Comparison of ENCODE assay signal across 23 mouse cellular contexts in genomic region chr2:25197946-25198345, GRCm38 (mm10). TPM values are rescaled to one million over a fixed set of nuclear protein-coding genes. Genes with fewer than 3 reads are reported as not detected.
DNase-seq lines count a peak whose midpoint lies in the region; ATAC-seq and TF ChIP-seq lines count a peak whose summit lies in the region.
"Had no signal": no experiment of that assay in that cellular context is flagged by ENCODE, and none has a peak within 500 bp of the region (broad histone marks: within the 10 kb centered on the region; RNA-seq: fewer than 3 reads in every experiment).

No protein-coding gene starts in this region.

- no peak for TF ChIP-seq CTCF in heart, postnatal 0 days (IDR thresholded peaks at IDR 0.05; ENCODE audit: low read depth)
- TF ChIP-seq CTCF in lung, postnatal 0 days (IDR thresholded peaks at IDR 0.05) = no peak
- no peak for TF ChIP-seq CTCF in lung, adult 2 months (IDR thresholded peaks at IDR 0.05; ENCODE audit: insufficient read depth, low read length)

- H3K27ac ChIP-seq in embryonic facial prominence, embryonic 13.5 days = no peak overlapping the region
- no peak overlapping the region for H3K27ac ChIP-seq in embryonic facial prominence, embryonic 10.5 days (replicated peaks)
- H3K27ac ChIP-seq in heart, postnatal 0 days (ENCODE audit: low read depth) = peak overlapping the region; percentile 82
- H3K27ac ChIP-seq in lung, postnatal 0 days (ENCODE audit: low read length) = peak overlapping the region; percentile 91; the same call in 1 of the 2 replicates
- H3K27ac ChIP-seq in stomach, embryonic 15.5 days = 0 out of 2 replicates have a peak overlapping the region, but pooled peaks have one; percentile 90
- H3K27ac ChIP-seq: embryonic facial prominence, embryonic 12.5 days; hindbrain, embryonic 14.5 days; limb, embryonic 12.5 days; midbrain, embryonic 12.5 days had no signal

- TF ChIP-seq POLR2A in lung, adult 2 months (IDR thresholded peaks at IDR 0.05; ENCODE audit: borderline replicate concordance, extremely low read depth, low read depth, low read length) = no peak

- ATAC-seq in embryonic facial prominence, embryonic 13.5 days (ENCODE audit: insufficient number of reproducible peaks, insufficient read depth, low FRiP score, low TSS enrichment, low read depth) = no peak
- no peak for ATAC-seq in heart, postnatal 0 days (ENCODE audit: insufficient read depth, low read depth)
- ATAC-seq in lung, postnatal 0 days = no peak
- no peak for ATAC-seq in stomach, embryonic 15.5 days (ENCODE audit: insufficient read depth, low FRiP score, low read depth)
- ATAC-seq: activated CD4-positive, CD25-positive, alpha-beta regulatory T cell, adult 4 months had no signal

- peaks cover 44% of the 10 kb centered on the region for H3K27me3 ChIP-seq in embryonic facial prominence, embryonic 13.5 days
- peaks cover 41% of the 10 kb centered on the region for H3K27me3 ChIP-seq in embryonic facial prominence, embryonic 10.5 days (replicated peaks; ENCODE audit: low read depth, poor library complexity, severe bottlenecking)
- H3K27me3 ChIP-seq in heart, postnatal 0 days (ENCODE audit: control insufficient read depth, insufficient read depth, low read length) = peaks cover 5% of the 10 kb centered on the region; the same call in 1 of the 2 replicates
- no peaks in the 10 kb centered on the region for H3K27me3 ChIP-seq in lung, postnatal 0 days (replicated peaks; ENCODE audit: insufficient read depth, low read length)
- H3K27me3 ChIP-seq in stomach, embryonic 15.5 days (replicated peaks) = 0 out of 2 replicates have a peak, but pooled peaks cover 4% of the 10 kb centered on the region

- TF ChIP-seq EP300 in heart, postnatal 0 days (IDR thresholded peaks at IDR 0.05; ENCODE audit: low read depth) = no peak
- TF ChIP-seq EP300 in lung, postnatal 0 days (IDR thresholded peaks at IDR 0.05) = no peak

- H3K4me2 ChIP-seq in embryonic facial prominence, embryonic 13.5 days = no peak overlapping the region
- no peak overlapping the region for H3K4me2 ChIP-seq in heart, postnatal 0 days (ENCODE audit: low read depth, low read length)
- no peak overlapping the region for H3K4me2 ChIP-seq in lung, postnatal 0 days (replicated peaks; ENCODE audit: low read depth, low read length)
- H3K4me2 ChIP-seq in stomach, embryonic 15.5 days = no peak overlapping the region
- H3K4me2 ChIP-seq: embryonic facial prominence, embryonic 12.5 days; hindbrain, embryonic 14.5 days; limb, embryonic 12.5 days; midbrain, embryonic 12.5 days had no signal

- H3K36me3 ChIP-seq in embryonic facial prominence, embryonic 13.5 days = peaks cover 48% of the 10 kb centered on the region
- H3K36me3 ChIP-seq in embryonic facial prominence, embryonic 10.5 days (replicated peaks) = peaks cover 53% of the 10 kb centered on the region
- peaks cover 40% of the 10 kb centered on the region for H3K36me3 ChIP-seq in heart, postnatal 0 days (replicated peaks; ENCODE audit: control insufficient read depth, insufficient read depth, low read length)
- peaks cover 34% of the 10 kb centered on the region for H3K36me3 ChIP-seq in lung, postnatal 0 days (ENCODE audit: insufficient read depth, low read length)
- H3K36me3 ChIP-seq in stomach, embryonic 15.5 days = peaks cover 34% of the 10 kb centered on the region

- H3K9ac ChIP-seq in embryonic facial prominence, embryonic 13.5 days = 0 out of 2 replicates have a peak overlapping the region, but pooled peaks have one; percentile 16
- H3K9ac ChIP-seq in heart, postnatal 0 days (replicated peaks; ENCODE audit: low read depth, low read length) = 0 out of 2 replicates have a peak overlapping the region, but pooled peaks have one; percentile 22
- H3K9ac ChIP-seq in lung, postnatal 0 days (replicated peaks; ENCODE audit: low read depth) = no peak overlapping the region
- H3K9ac ChIP-seq in stomach, embryonic 15.5 days = no peak overlapping the region
- H3K9ac ChIP-seq: embryonic facial prominence, embryonic 12.5 days; hindbrain, embryonic 14.5 days; limb, embryonic 12.5 days; midbrain, embryonic 12.5 days had no signal

- no peaks in the 10 kb centered on the region for H3K9me3 ChIP-seq in embryonic facial prominence, embryonic 13.5 days
- H3K9me3 ChIP-seq in embryonic facial prominence, embryonic 10.5 days = no peaks in the 10 kb centered on the region
- no peaks in the 10 kb centered on the region for H3K9me3 ChIP-seq in heart, postnatal 0 days (replicated peaks; ENCODE audit: control insufficient read depth, low read length)
- H3K9me3 ChIP-seq in lung, postnatal 0 days (ENCODE audit: low read length) = no peaks in the 10 kb centered on the region
- no peaks in the 10 kb centered on the region for H3K9me3 ChIP-seq in stomach, embryonic 15.5 days
- H3K9me3 ChIP-seq: embryonic facial prominence, embryonic 12.5 days; limb, embryonic 12.5 days; midbrain, embryonic 12.5 days had no signal

- H3K4me3 ChIP-seq in embryonic facial prominence, embryonic 13.5 days = no peak overlapping the region
- no peak overlapping the region for H3K4me3 ChIP-seq in embryonic facial prominence, embryonic 10.5 days
- H3K4me3 ChIP-seq in heart, postnatal 0 days (ENCODE audit: low read depth, low read length) = no peak overlapping the region
- no peak overlapping the region for H3K4me3 ChIP-seq in lung, postnatal 0 days (ENCODE audit: low read depth, low read length)
- no peak overlapping the region for H3K4me3 ChIP-seq in lung, adult 2 months (replicated peaks; ENCODE audit: extremely low read depth, low read depth, low read length)
- H3K4me3 ChIP-seq in stomach, embryonic 15.5 days (replicated peaks) = no peak overlapping the region
- H3K4me3 ChIP-seq: embryonic facial prominence, embryonic 12.5 days; limb, embryonic 12.5 days; midbrain, embryonic 12.5 days; myocyte had no signal

- peaks cover 32% of the 10 kb centered on the region for H3K4me1 ChIP-seq in embryonic facial prominence, embryonic 13.5 days
- H3K4me1 ChIP-seq in embryonic facial prominence, embryonic 10.5 days = peaks cover 32% of the 10 kb centered on the region
- no peaks in the 10 kb centered on the region for H3K4me1 ChIP-seq in heart, postnatal 0 days (ENCODE audit: control insufficient read depth, insufficient read depth)
- peaks cover 18% of the 10 kb centered on the region for H3K4me1 ChIP-seq in lung, postnatal 0 days (ENCODE audit: insufficient read depth, low read depth, low read length)
- peaks cover 26% of the 10 kb centered on the region for H3K4me1 ChIP-seq in lung, adult 2 months (ENCODE audit: control insufficient read depth, insufficient read depth, low read length)
- H3K4me1 ChIP-seq in stomach, embryonic 15.5 days = peaks cover 29% of the 10 kb centered on the region

- no peak for DNase-seq in embryonic facial prominence, embryonic 10.5 days (ENCODE audit: low spot score)
- no peak for DNase-seq in heart, postnatal 0 days (ENCODE audit: low spot score)
- no peak for DNase-seq in heart, adult 8-10 months (ENCODE audit: low spot score)
- no peak for DNase-seq in lung, postnatal 0 days (ENCODE audit: low spot score)
- DNase-seq in lung, adult 2 months = no peak
- no peak for DNase-seq in urinary bladder, postnatal 10 days (ENCODE audit: low spot score)
- DNase-seq: cerebellum, adult 11 months; cerebellum, postnatal 25 days; gastrocnemius, postnatal 36 days; kidney, adult 18-20 months; lung, postnatal 14 days; spleen, adult 18-20 months; thymus, postnatal 4 days had no signal

RNA-seq across cellular contexts. Expression of gene Tor4a, which starts 1.3 kb away (rescaled TPM):
- polyA plus RNA-seq in embryonic facial prominence, embryonic 13.5 days (2015; fragmentation: Nextera tagmentation; extraction: Ambion mirVana) = 5.1 and 6.1 TPM in 2 replicates
- 2.2 and 2.4 TPM in 2 replicates for polyA plus RNA-seq in embryonic facial prominence, embryonic 10.5 days (2016; fragmentation: Nextera tagmentation; extraction: Ambion mirVana)
- 4.9 and 8.6 TPM in 2 replicates for total RNA-seq in heart, postnatal 0 days (2014; rRNA removed; ENCODE audit: low replicate concordance)
- polyA plus RNA-seq in heart, postnatal 0 days (2015; fragmentation: Nextera tagmentation; extraction: Ambion mirVana) = 4.4 and 5.2 TPM in 2 replicates
- total RNA-seq in heart, adult 8-10 months (2022) = 1 to 10 TPM; 3.9 to 5.0 (median 4.7) TPM
- 13.8 and 14.8 TPM in 2 replicates for polyA plus RNA-seq in lung, postnatal 0 days (2015; fragmentation: Nextera tagmentation; extraction: Ambion mirVana)
- polyA plus RNA-seq in lung, adult 2 months (2012; rRNA removed) = 52.8 and 54.9 TPM in 2 replicates
- 15.5 and 17.2 TPM in 2 replicates for polyA plus RNA-seq in stomach, embryonic 15.5 days (2015; fragmentation: Nextera tagmentation; extraction: Ambion mirVana)

RNA-seq across cellular contexts. Expression of gene Nelfb, which starts 13.3 kb away (rescaled TPM):
- polyA plus RNA-seq in embryonic facial prominence, embryonic 13.5 days (2015; fragmentation: Nextera tagmentation; extraction: Ambion mirVana) = 110 and 114 TPM in 2 replicates
- 124 and 125 TPM in 2 replicates for polyA plus RNA-seq in embryonic facial prominence, embryonic 10.5 days (2016; fragmentation: Nextera tagmentation; extraction: Ambion mirVana)
- 49.0 and 63.7 TPM in 2 replicates for total RNA-seq in heart, postnatal 0 days (2014; rRNA removed; ENCODE audit: low replicate concordance)
- 38.4 and 41.9 TPM in 2 replicates for polyA plus RNA-seq in heart, postnatal 0 days (2015; fragmentation: Nextera tagmentation; extraction: Ambion mirVana)
- 10 to 100 TPM; 38.5 to 49.3 (median 39.5) TPM for total RNA-seq in heart, adult 8-10 months (2022)
- polyA plus RNA-seq in lung, postnatal 0 days (2015; fragmentation: Nextera tagmentation; extraction: Ambion mirVana) = 74.0 and 80.1 TPM in 2 replicates
- polyA plus RNA-seq in lung, adult 2 months (2012; rRNA removed) = 58.0 and 94.5 TPM in 2 replicates
- polyA plus RNA-seq in stomach, embryonic 15.5 days (2015; fragmentation: Nextera tagmentation; extraction: Ambion mirVana) = 105 and 106 TPM in 2 replicates

RNA-seq across cellular contexts. Expression of gene Stpg3, which starts 16.5 kb away (rescaled TPM):
- polyA plus RNA-seq in embryonic facial prominence, embryonic 13.5 days (2015; fragmentation: Nextera tagmentation; extraction: Ambion mirVana) = 0.15 TPM in 1 of 2 replicates, not detected in the other
- not detected in 2 replicates for polyA plus RNA-seq in embryonic facial prominence, embryonic 10.5 days (2016; fragmentation: Nextera tagmentation; extraction: Ambion mirVana)
- total RNA-seq in heart, postnatal 0 days (2014; rRNA removed; ENCODE audit: low replicate concordance) = not detected in 2 replicates
- polyA plus RNA-seq in heart, postnatal 0 days (2015; fragmentation: Nextera tagmentation; extraction: Ambion mirVana) = not detected in 2 replicates
- total RNA-seq in heart, adult 8-10 months (2022) = not detected
- polyA plus RNA-seq in lung, postnatal 0 days (2015; fragmentation: Nextera tagmentation; extraction: Ambion mirVana) = 0.12 TPM in 1 of 2 replicates, not detected in the other
- polyA plus RNA-seq in lung, adult 2 months (2012; rRNA removed) = not detected in 2 replicates
- 0.18 TPM in 1 of 2 replicates, not detected in the other for polyA plus RNA-seq in stomach, embryonic 15.5 days (2015; fragmentation: Nextera tagmentation; extraction: Ambion mirVana)
- total RNA-seq: gastrocnemius, postnatal 36 days had no signal
- polyA plus RNA-seq: activated CD4-positive, CD25-positive, alpha-beta regulatory T cell, adult 4 months; embryonic facial prominence, embryonic 12.5 days; hindbrain, embryonic 14.5 days; large intestine, adult 2 months; limb, embryonic 12.5 days; midbrain, embryonic 12.5 days; myocyte had no signal

RNA-seq across cellular contexts. Expression of gene Nrarp, which starts 17.4 kb away (rescaled TPM):
- 15.0 and 16.7 TPM in 2 replicates for polyA plus RNA-seq in embryonic facial prominence, embryonic 13.5 days (2015; fragmentation: Nextera tagmentation; extraction: Ambion mirVana)
- 19.8 and 26.6 TPM in 2 replicates for polyA plus RNA-seq in embryonic facial prominence, embryonic 10.5 days (2016; fragmentation: Nextera tagmentation; extraction: Ambion mirVana)
- total RNA-seq in heart, postnatal 0 days (2014; rRNA removed; ENCODE audit: low replicate concordance) = 34.1 and 38.1 TPM in 2 replicates
- 8.8 and 9.6 TPM in 2 replicates for polyA plus RNA-seq in heart, postnatal 0 days (2015; fragmentation: Nextera tagmentation; extraction: Ambion mirVana)
- total RNA-seq in heart, adult 8-10 months (2022) = 1 to 10 TPM; 5.0 to 9.4 (median 9.2) TPM
- polyA plus RNA-seq in lung, postnatal 0 days (2015; fragmentation: Nextera tagmentation; extraction: Ambion mirVana) = 14.1 and 16.0 TPM in 2 replicates
- polyA plus RNA-seq in lung, adult 2 months (2012; rRNA removed) = 46.0 and 69.2 TPM in 2 replicates
- polyA plus RNA-seq in stomach, embryonic 15.5 days (2015; fragmentation: Nextera tagmentation; extraction: Ambion mirVana) = 16.9 and 17.1 TPM in 2 replicates

RNA-seq across cellular contexts. Expression of gene Fam166a, which starts 20.6 kb away (rescaled TPM):
- polyA plus RNA-seq in embryonic facial prominence, embryonic 13.5 days (2015; fragmentation: Nextera tagmentation; extraction: Ambion mirVana) = not detected in 2 replicates
- 0.74 and 1.4 TPM in 2 replicates for polyA plus RNA-seq in embryonic facial prominence, embryonic 10.5 days (2016; fragmentation: Nextera tagmentation; extraction: Ambion mirVana)
- not detected in 2 replicates for total RNA-seq in heart, postnatal 0 days (2014; rRNA removed; ENCODE audit: low replicate concordance)
- polyA plus RNA-seq in heart, postnatal 0 days (2015; fragmentation: Nextera tagmentation; extraction: Ambion mirVana) = 0.33 TPM in 1 of 2 replicates, not detected in the other
- total RNA-seq in heart, adult 8-10 months (2022) = not detected
- polyA plus RNA-seq in lung, postnatal 0 days (2015; fragmentation: Nextera tagmentation; extraction: Ambion mirVana) = 0.32 and 0.98 TPM in 2 replicates
- 0.17 TPM in 1 of 2 replicates, not detected in the other for polyA plus RNA-seq in lung, adult 2 months (2012; rRNA removed)
- 0.92 and 1.5 TPM in 2 replicates for polyA plus RNA-seq in stomach, embryonic 15.5 days (2015; fragmentation: Nextera tagmentation; extraction: Ambion mirVana)
- total RNA-seq: gastrocnemius, postnatal 36 days; left cerebral cortex, adult 18-20 months had no signal
- polyA plus RNA-seq: activated CD4-positive, CD25-positive, alpha-beta regulatory T cell, adult 4 months; embryonic facial prominence, embryonic 12.5 days; hindbrain, embryonic 14.5 days; large intestine, adult 2 months; limb, embryonic 12.5 days had no signal

Comparison
In these comparisons a context has a peak if more than half of its experiments do, and no peak if none do; other contexts are left out.
1. H3K27ac ChIP-seq: peak in heart, postnatal 0 days (single experiment), lung, postnatal 0 days (single experiment) and stomach, embryonic 15.5 days (single experiment); none in embryonic facial prominence, embryonic 13.5 days (single experiment) and embryonic facial prominence, embryonic 10.5 days (single experiment).
2. H3K9ac ChIP-seq: peak in embryonic facial prominence, embryonic 13.5 days (single experiment) and heart, postnatal 0 days (single experiment); none in lung, postnatal 0 days (single experiment) and stomach, embryonic 15.5 days (single experiment).